Mouse (Mus musculus): ENCODE measurements around the gene Ddx17. TPM values are rescaled to one million over a fixed set of nuclear protein-coding genes. Genes with fewer than 3 reads are reported as not detected.

The Ddx17 gene
- polyA plus RNA-seq, 1 experiment from 2014 or later: 61.4 TPM

- peak overlapping the region; percentile 99 for H3K9ac ChIP-seq
- 4% methylated on average over 3 of the region's 3 CpGs for WGBS
- peaks cover 19% of the 10 kb centered on the region for H3K4me1 ChIP-seq
- ATAC-seq (ENCODE audit: insufficient number of reproducible peaks, insufficient read depth, low FRiP score, low TSS enrichment, low read depth): no peak
- H3K27ac ChIP-seq: peak overlapping the region; percentile 98
- H3K36me3 ChIP-seq: peaks cover 38% of the 10 kb centered on the region
- H3K9me3 ChIP-seq: no peaks in the 10 kb centered on the region
- peak overlapping the region; percentile 81 for H3K4me2 ChIP-seq
- H3K27me3 ChIP-seq: no peaks in the 10 kb centered on the region
- peak overlapping the region; percentile 91 for H3K4me3 ChIP-seq
These were observed 1.0 kb downstream of the Ddx17 start for GRCm38 (mm10) chr15:79545496-79545895.

GRCm38 (mm10) chr15:79543968-79544367, 2.6 kb downstream of the Ddx17 start:
- 94% methylated on average over 3 of the region's 3 CpGs for WGBS
- Histone ChIP-seq H3K27ac (no peak overlapping the region), H3K36me3 (peaks cover 53% of the 10 kb centered on the region), H3K4me3 (peak overlapping the region; percentile 91), H3K4me2 (peak overlapping the region; percentile 81), H3K27me3 (no peaks in the 10 kb centered on the region), H3K9ac (no peak overlapping the region), H3K9me3 (no peaks in the 10 kb centered on the region), H3K4me1 (peaks cover 22% of the 10 kb centered on the region)
- no peak for ATAC-seq (ENCODE audit: insufficient number of reproducible peaks, insufficient read depth, low FRiP score, low TSS enrichment, low read depth)

GRCm38 (mm10) chr15:79533796-79534195, 12.7 kb downstream of the Ddx17 start:
- no peaks in the 10 kb centered on the region for H3K9me3 ChIP-seq
- no peak overlapping the region for H3K4me3 ChIP-seq
- H3K36me3 ChIP-seq: peaks cover 98% of the 10 kb centered on the region
- H3K4me1 ChIP-seq: peaks cover 3% of the 10 kb centered on the region
- WGBS: 86% methylated on average over 3 of the region's 3 CpGs
- H3K27ac ChIP-seq: no peak overlapping the region
- ATAC-seq (ENCODE audit: insufficient number of reproducible peaks, insufficient read depth, low FRiP score, low TSS enrichment, low read depth): no peak
- no peaks in the 10 kb centered on the region for H3K27me3 ChIP-seq
- H3K4me2 ChIP-seq: no peak overlapping the region
- no peak overlapping the region for H3K9ac ChIP-seq

DNA sequence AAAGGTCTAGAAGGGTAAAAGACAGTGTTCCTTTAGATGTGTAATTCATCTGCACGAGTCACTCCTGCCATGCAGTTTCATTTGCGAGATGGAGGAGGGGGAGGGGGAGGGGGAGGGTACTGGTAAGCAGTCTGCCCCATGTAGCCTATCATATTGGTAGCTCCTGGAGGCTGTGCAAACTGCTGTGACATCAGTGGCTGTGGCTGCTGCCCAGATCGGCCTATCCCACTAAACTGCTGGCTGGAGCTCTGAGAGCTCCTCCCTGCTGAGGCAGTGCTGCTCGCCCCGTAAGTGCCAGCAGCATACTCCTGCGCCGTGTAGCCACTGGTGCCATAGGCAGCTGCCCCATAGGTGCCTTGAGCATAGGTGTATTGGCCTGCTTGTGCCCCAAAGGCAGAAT, 16.6 kb downstream of the Ddx17 start:
- H3K4me1 ChIP-seq: peaks cover 3% of the 10 kb centered on the region
- no peak overlapping the region for H3K4me3 ChIP-seq
- no peak overlapping the region for H3K27ac ChIP-seq
- ATAC-seq (ENCODE audit: insufficient number of reproducible peaks, insufficient read depth, low FRiP score, low TSS enrichment, low read depth): no peak
- H3K9ac ChIP-seq: no peak overlapping the region
- 73% methylated on average over 7 of the region's 7 CpGs for WGBS
- H3K9me3 ChIP-seq: no peaks in the 10 kb centered on the region
- H3K27me3 ChIP-seq: no peaks in the 10 kb centered on the region
- H3K4me2 ChIP-seq: no peak overlapping the region
- H3K36me3 ChIP-seq: peaks cover 97% of the 10 kb centered on the region

- Histone ChIP-seq H3K4me2 (no peak overlapping the region), H3K9ac (no peak overlapping the region), H3K27me3 (no peaks in the 10 kb centered on the region), H3K4me3 (no peak overlapping the region), H3K9me3 (no peaks in the 10 kb centered on the region), H3K27ac (no peak overlapping the region), H3K4me1 (peaks cover 3% of the 10 kb centered on the region), H3K36me3 (peaks cover 96% of the 10 kb centered on the region)
- ATAC-seq (ENCODE audit: insufficient number of reproducible peaks, insufficient read depth, low FRiP score, low TSS enrichment, low read depth): no peak
- WGBS: 50% methylated on average over 5 of the region's 5 CpGs
These were observed 18.4 kb downstream of the Ddx17 start for GRCm38 (mm10) chr15:79527991-79528639.

- Histone ChIP-seq H3K9me3 (no peaks in the 10 kb centered on the region), H3K4me3 (no peak overlapping the region), H3K27me3 (no peaks in the 10 kb centered on the region), H3K27ac (no peak overlapping the region), H3K36me3 (peaks cover 96% of the 10 kb centered on the region), H3K9ac (no peak overlapping the region), H3K4me1 (peaks cover 3% of the 10 kb centered on the region), H3K4me2 (no peak overlapping the region)
- no peak for ATAC-seq (ENCODE audit: insufficient number of reproducible peaks, insufficient read depth, low FRiP score, low TSS enrichment, low read depth)
- 79% methylated on average over 4 of the region's 4 CpGs for WGBS
These were observed 19.3 kb downstream of the Ddx17 start for GRCm38 (mm10) chr15:79527192-79527591.

DNA sequence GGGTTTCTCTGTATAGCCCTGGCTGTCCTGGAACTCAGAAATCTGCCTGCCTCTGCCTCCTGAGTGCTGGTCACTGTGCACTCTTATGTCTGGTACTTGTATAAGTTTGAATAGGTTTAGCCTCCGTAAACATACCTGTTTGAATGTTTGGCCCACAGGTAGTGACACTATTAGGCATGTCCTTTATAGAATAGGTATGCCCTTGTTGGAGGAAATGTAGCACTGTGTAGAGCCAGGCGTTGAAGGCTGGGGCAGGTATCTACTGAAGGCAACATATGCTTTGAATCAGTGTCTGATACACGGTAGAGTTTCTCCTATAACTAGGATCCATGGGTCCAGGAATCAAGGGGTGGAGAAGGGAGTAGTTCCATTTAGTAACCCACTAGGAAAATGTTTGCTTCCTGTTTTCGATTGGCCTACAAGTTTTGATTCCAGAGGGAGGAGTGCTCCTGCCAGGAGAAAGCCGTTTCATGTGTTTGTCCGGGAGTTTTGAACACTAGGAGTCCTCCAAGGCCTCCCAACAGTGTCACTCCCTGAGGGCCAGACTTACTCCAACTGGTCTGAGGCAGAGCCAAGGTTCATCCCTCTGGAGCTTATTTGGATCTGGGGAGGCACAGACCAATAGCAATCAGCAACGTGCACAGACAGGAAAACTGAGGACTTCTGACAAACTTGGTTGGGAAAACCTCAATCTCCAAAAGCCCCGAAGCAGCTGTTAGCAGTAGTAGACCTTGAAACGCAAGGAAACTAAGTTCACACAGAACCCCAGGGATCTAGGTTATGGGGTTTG, 20.4 kb downstream of the Ddx17 start:
- H3K4me2 ChIP-seq: no peak overlapping the region
- no peaks in the 10 kb centered on the region for H3K27me3 ChIP-seq
- H3K9me3 ChIP-seq: no peaks in the 10 kb centered on the region
- H3K27ac ChIP-seq: peak overlapping the region; percentile 29; the same call in 1 of the 2 replicates
- ATAC-seq (ENCODE audit: insufficient number of reproducible peaks, insufficient read depth, low FRiP score, low TSS enrichment, low read depth): no peak
- peaks cover 3% of the 10 kb centered on the region for H3K4me1 ChIP-seq
- H3K36me3 ChIP-seq: peaks cover 89% of the 10 kb centered on the region
- H3K9ac ChIP-seq: no peak overlapping the region
- 54% methylated on average over 9 of the region's 9 CpGs for WGBS
- no peak overlapping the region for H3K4me3 ChIP-seq

- no peaks in the 10 kb centered on the region for H3K9me3 ChIP-seq
- WGBS: 87% methylated on average over 5 of the region's 5 CpGs
- H3K4me2 ChIP-seq: no peak overlapping the region
- H3K36me3 ChIP-seq: peaks cover 86% of the 10 kb centered on the region
- H3K27ac ChIP-seq: no peak overlapping the region
- no peak overlapping the region for H3K9ac ChIP-seq
- no peak overlapping the region for H3K4me3 ChIP-seq
- no peak for ATAC-seq (ENCODE audit: insufficient number of reproducible peaks, insufficient read depth, low FRiP score, low TSS enrichment, low read depth)
- peaks cover 3% of the 10 kb centered on the region for H3K4me1 ChIP-seq
- no peaks in the 10 kb centered on the region for H3K27me3 ChIP-seq
These were observed 21.0 kb downstream of the Ddx17 start for GRCm38 (mm10) chr15:79525564-79525963.

DNA sequence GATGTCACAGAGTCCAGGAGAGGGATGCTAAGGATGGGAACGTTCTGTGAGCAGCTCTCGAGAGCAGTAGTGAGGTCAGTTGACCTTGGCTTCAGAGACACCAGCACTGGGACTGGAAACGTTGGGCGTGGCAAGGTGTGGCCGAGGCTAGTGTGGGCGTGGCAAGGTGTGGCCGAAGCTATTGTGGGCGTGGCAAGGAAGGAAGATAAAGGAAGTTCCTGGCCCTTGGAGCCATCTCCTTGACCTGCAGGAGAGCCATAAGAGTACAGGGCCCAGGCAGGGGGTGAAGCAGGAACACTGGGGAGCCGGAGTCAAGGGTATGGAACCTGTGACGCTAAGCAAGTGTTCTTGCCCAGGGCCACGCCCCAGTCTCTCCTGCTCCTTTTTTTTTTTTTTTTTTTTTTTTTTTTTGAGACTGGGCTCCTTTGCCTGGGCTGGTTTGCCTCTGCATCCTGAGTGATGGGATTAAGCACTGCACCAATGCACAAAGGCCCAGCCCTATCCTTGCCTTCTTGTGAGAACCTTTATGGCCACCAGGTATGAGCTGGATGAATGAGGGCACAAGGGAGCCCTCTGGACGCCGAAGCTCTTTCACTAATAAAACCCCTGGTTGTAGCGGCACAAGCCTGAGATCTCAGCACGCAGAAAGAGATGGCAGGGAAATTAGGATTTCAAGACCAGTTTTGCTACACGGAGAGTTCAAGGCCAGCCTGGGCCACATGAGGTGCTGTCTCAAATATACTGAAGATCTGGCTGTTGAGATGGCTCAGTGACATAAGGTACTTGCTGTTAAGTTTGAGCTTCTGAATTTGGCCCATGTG, 26.9 kb downstream of the Ddx17 start:
- Histone ChIP-seq H3K36me3 (peaks cover 30% of the 10 kb centered on the region), H3K27ac (no peak overlapping the region), H3K9ac (no peak overlapping the region), H3K4me2 (no peak overlapping the region), H3K4me1 (peaks cover 29% of the 10 kb centered on the region), H3K27me3 (peaks cover 28% of the 10 kb centered on the region), H3K9me3 (no peaks in the 10 kb centered on the region; the same call in 1 of the 2 replicates), H3K4me3 (no peak overlapping the region)
- 50% methylated on average over 16 of the region's 16 CpGs for WGBS
- ATAC-seq (ENCODE audit: insufficient number of reproducible peaks, insufficient read depth, low FRiP score, low TSS enrichment, low read depth): no peak

DNA sequence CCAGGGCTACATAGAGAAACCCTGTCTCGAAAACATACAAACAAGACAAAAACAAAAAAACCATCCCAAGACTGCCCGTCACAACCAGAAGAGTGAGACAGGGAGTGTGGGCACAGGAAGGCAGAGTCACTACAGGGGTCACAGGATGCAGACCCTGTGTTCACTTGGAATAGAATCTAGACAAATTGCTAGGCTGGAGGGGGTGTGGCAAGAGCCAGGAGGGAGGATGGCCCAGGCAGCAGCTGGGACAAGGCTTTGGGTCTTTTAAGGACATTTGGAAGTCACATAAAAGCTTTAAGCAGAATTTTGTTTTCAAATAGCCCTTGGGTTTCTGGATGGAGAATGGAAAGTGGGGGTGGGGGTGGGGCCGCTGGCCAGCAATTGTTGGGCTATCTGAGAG, 28.0 kb downstream of the Ddx17 start:
- H3K4me1 ChIP-seq: peaks cover 37% of the 10 kb centered on the region
- no peak overlapping the region for H3K9ac ChIP-seq
- no peak for ATAC-seq (ENCODE audit: insufficient number of reproducible peaks, insufficient read depth, low FRiP score, low TSS enrichment, low read depth)
- peaks cover 38% of the 10 kb centered on the region for H3K27me3 ChIP-seq
- peak overlapping the region; percentile 80 for H3K4me2 ChIP-seq
- WGBS: 92% methylated on average over 3 of the region's 3 CpGs
- no peak overlapping the region for H3K27ac ChIP-seq
- no peaks in the 10 kb centered on the region; the same call in 1 of the 2 replicates for H3K9me3 ChIP-seq
- peaks cover 21% of the 10 kb centered on the region for H3K36me3 ChIP-seq
- H3K4me3 ChIP-seq: no peak overlapping the region

DNA sequence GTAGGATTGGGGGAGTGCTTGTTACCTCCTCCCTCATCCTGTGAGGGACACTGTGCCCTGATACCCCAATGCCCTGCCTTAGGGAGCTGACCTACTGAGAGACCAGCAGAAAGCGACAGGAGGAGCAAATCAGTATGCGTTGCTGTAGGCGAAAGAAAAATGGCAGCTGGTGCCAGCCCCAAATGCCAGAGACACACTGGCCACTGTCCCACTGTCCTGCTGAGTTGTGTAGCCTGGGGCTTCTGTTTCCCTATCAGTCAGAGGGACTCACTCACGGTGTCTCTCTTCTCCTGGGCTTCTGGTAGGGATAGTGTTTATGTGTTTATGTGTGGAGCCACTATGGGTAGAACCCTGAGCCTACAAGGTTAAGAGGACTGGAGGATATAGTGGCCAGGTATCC, 28.8 kb downstream of the Ddx17 start:
- peak overlapping the region; percentile 84 for H3K9ac ChIP-seq
- peak overlapping the region; percentile 80 for H3K4me2 ChIP-seq
- peaks cover 38% of the 10 kb centered on the region for H3K4me1 ChIP-seq
- ATAC-seq (ENCODE audit: insufficient number of reproducible peaks, insufficient read depth, low FRiP score, low TSS enrichment, low read depth): no peak
- 75% methylated on average over 4 of the region's 4 CpGs for WGBS
- peaks cover 45% of the 10 kb centered on the region for H3K27me3 ChIP-seq
- H3K27ac ChIP-seq: no peak overlapping the region
- no peaks in the 10 kb centered on the region; the same call in 1 of the 2 replicates for H3K9me3 ChIP-seq
- H3K4me3 ChIP-seq: peak overlapping the region; percentile 64
- peaks cover 12% of the 10 kb centered on the region for H3K36me3 ChIP-seq

Data from embryonic facial prominence, embryonic 13.5 days (tissue).